Mouse (Mus musculus) ovary, postnatal 10 days (tissue): ENCODE results near the gene Zfp112.
"Not testable (repeated sequence)": the region's sequence is repeated elsewhere in the genome, so short reads cannot be mapped to it uniquely, and the experiment has no call there.

Source experiments
- DNase-seq: peaks from one replicate; pipeline ENCODE4 v3.0.0; 2022; ENCODE audit warnings: low spot score

Zfp112 gene

GRCm38 (mm10) chr7:24112156-24112856 lies at the start of gene Zfp112:
TSS of gene Zfp112 (plus strand) at chr7:24112314.
- peak; percentile 35 for DNase-seq

GRCm38 (mm10) chr7:24074424-24074823 lies 37.7 kb upstream of the Zfp112 start:
- not testable (repeated sequence) for DNase-seq

- peak; percentile 79 for DNase-seq
Observed at GRCm38 (mm10) chr7:24081634-24082431, 30.3 kb upstream of the Zfp112 start, which contains the start of gene Zfp180. TSS of gene Zfp180 (plus strand) at chr7:24081924.

DNA sequence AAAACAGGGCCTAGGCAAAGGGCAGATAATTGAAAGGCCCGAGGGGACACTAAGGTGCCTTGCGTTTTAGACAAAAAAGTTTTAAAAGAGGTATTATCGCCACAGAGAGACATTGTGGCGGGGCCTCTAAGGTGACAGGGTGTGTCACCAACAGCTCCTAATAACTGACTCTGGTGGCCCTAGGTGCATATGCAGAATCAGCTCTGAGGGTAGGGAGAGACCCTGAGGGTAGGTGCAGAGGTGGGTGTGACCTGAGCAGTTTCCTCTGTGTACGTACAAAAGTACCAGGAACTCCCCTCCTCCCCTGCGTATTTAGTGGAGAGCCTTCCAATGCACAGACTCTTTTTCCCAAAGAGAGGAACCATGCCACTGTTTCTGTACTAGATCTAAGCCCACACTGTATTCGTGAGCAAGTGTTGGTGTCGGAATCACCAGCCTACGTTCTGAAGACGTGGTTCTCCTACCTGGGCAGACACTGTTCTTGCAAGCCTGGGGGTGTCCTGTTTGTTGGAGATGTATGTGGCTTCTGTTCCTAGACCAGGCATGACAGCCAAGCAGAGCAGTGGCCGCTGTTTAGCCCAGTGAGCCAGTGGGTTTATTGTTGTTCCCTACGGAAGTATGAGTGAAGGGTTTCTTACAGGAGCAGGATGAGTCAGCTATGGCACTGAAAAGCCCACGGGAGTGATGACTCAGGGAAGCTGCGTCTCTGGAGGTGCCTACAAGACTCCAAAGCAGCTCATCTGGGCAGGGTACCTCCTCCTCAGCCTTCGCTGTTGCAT lies 29.5 kb upstream of the Zfp112 start:
- no peak for DNase-seq

DNA sequence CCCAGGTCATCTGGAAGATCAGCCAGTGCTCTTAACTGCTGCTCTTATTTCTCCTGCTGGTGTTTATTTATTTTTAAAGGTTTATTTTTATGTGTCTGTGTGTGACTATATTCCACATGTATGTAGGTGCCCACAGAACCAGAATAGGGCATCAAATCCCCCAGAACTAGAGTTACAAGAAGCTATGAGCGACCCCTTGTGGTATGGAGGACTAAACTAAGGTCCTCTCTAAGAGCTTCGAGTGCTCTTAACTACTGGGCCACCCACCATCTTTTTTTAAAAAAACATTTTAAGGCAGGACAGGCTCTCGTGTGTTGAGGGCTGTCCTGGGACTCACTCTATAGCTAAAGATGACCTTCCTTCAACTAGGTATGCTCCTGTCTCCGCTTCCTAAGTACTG lies 25.2 kb upstream of the Zfp112 start:
- no peak for DNase-seq

- DNase-seq: no peak
Observed at GRCm38 (mm10) chr7:24087485-24088125, 24.5 kb upstream of the Zfp112 start.

DNA sequence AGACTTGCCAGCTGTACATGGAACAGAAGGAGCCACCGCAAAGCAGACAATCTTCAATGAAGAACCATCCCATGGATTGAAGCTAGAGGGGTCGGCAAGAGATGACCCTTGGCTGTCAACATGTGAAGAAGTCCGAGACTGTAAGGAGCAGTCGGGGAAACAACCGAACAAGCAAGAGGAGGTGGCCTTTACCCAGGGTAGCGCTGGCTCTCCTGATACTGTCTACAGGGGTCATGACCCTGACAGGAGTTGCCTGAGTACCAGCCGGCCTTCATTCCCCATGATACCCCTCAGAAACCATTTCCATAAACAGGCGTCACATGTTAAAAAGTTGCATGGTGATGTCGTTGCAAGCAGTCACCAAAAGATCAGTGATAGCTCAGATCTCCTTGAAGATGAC lies 7.7 kb upstream of the Zfp112 start:
- DNase-seq: no peak

GRCm38 (mm10) chr7:24105144-24105703 lies 6.9 kb upstream of the Zfp112 start:
- no peak for DNase-seq

DNA sequence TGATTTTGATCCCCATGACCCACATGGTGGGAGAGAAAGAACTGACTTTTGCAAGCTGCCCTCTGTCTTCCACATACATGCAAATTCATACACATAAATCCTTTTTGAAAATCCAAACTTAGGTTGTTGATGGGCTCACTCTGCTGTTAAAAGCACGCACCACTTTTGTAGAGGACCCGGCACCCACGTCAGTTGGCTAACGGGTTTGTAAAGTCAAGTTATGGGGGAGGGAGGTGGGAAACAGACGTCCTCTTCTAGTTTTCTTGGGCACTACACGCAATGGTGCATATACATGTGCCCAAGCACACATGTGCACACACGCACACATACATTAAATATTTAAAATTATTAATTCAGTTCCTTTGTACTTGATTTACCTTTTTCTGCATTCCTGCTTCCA lies 1.3 kb upstream of the Zfp112 start:
- DNase-seq: no peak

DNA sequence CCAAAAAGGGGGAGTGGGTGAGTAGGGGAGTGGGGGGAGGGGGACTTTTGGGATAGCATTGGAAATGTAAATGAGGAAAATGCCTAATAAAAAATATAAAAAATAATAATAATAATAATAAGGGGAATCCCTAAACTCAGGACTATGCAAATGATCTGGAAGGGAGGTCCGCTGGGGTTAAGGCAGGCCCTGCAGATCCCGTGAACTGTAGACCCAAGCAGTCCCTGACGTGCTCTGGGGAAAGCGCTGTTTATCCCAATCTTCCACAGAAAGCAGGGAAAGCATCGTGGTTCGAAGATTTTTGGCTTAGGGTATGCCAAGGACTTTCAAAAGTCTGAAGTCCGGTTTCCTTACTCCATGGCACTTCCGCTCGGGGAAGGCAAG lies 350 bp upstream of the Zfp112 start:
- no peak for DNase-seq

DNA sequence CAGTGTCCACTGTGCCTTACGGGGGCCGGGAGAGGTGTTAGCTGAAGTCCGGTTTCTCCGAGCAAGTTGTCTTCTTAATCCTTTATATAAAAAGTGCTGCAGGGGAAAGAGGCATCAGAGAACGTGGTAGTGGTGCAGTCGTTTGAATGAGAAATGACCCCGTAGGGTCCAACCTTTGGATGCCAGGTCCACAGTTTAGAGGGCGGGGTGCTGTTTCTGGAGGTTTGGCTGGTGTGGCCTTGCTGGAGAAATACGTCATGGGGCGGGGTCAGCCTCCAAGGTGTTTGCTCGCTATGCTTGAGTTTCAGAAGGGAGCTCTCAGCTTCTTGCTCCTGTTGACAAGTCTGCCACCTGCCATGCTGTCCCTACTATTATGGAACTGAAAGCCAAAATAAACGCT lies 887 bp downstream of the Zfp112 start:
- DNase-seq: peak; percentile 11

GRCm38 (mm10) chr7:24116655-24117054 lies 4.5 kb downstream of the Zfp112 start:
- no peak for DNase-seq

- no peak for DNase-seq
Observed at GRCm38 (mm10) chr7:24133425-24133995, 21.4 kb downstream of the Zfp112 start.

- DNase-seq: peak; percentile 62
Observed at GRCm38 (mm10) chr7:24133996-24134828, 22.1 kb downstream of the Zfp112 start, which contains the start of gene Zfp235. TSS of gene Zfp235 (plus strand) at chr7:24134169.

DNA sequence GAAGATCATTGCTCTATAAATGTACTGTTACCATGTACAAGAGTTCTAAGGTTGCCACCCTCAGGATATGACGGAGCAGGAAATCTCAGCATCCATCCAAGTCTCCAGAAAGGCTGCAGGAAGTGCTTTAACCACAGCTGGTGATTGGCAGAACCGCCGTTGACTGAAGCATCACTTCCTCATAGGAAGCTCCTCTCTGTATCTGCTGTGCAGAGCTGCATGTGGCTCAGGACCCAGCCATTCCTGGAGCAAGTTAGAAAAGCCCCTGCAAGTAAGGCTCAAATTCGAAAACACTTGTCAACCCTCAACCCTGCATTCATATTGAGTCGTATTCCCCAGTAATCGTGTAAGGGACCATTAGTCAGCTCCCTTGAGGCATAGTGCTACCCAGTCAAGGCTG lies 30.5 kb downstream of the Zfp112 start:
- DNase-seq: no peak

- no peak for DNase-seq
Observed at GRCm38 (mm10) chr7:24153272-24153671, 41.2 kb downstream of the Zfp112 start.

DNA sequence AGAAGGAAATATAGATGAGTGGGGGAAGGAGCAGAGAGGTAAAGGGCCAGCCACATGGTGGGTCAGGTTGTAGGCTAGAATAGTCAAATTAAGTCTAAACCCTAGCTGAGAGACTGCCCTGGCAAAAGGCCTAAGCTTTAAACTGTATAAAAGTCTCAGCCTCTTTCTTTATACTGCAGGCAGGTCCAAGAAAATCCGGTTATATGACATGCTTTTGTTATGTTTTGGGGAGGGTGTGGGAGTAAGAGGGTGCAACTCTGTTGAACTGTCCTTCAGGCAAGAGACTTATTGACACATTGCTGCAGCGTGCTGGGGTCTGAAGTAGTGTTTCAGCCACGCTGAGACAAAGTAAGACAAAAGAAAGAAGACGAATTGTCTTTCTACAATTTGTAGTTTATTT lies 60.1 kb downstream of the Zfp112 start:
- DNase-seq: no peak

GRCm38 (mm10) chr7:24174618-24175336 lies 62.7 kb downstream of the Zfp112 start, which contains the start of gene Zfp114:
TSS of gene Zfp114 (plus strand) at chr7:24175060.
- DNase-seq: peak; percentile 47

DNA sequence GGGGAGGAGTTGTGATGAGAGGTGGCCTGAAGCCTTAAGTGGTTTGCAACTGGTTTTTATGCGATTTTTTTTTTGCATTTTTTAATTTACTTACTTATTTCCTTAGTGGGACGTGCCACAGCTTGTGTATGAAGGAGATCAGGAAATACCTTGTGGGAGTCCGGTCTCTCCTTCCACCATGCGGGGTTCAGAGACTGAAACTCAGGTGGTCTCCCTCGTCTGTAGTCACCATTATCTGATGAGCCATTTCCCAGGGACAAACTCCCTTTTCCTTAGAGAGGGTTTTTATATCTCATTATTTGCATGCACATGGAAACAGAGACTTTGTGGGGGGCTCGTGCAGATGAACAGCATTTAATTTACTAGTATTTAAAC lies 63.2 kb downstream of the Zfp112 start:
- no peak for DNase-seq
